Mouse (Mus musculus) neural tube, embryonic 10.5 days (tissue): ENCODE measurements around the gene AC124502.3.
A peak's percentile ranks its signal among the peaks of the same experiment; 100 is the strongest.

Experiments used
- DNase-seq: peaks from one replicate; pipeline ENCODE4 v3.0.0-alpha.2; 2017; ENCODE audit warnings: low spot score; ENCODE audit errors: extremely low spot score

The AC124502.3 gene

DNA sequence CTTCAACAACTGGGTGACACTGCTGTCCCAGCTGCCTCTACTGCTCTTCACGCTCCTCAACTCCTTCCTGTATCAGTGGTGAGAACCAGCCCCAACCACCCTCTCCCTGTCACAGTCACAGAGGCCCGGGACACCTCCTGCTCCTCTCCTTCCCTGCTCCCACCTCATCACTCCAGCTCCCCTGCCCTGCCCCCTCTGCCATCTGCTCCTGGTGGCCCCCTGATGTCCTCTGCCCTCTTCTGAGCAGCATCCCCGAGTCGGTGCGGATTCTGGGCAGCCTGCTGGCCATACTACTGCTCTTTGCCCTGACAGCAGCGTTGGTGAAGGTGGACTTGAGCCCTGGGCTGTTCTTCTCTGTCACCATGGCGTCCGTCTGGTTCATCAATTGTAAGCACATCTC is 12.6 kb upstream of the AC124502.3 start:
- DNase-seq, result no peak

DNA sequence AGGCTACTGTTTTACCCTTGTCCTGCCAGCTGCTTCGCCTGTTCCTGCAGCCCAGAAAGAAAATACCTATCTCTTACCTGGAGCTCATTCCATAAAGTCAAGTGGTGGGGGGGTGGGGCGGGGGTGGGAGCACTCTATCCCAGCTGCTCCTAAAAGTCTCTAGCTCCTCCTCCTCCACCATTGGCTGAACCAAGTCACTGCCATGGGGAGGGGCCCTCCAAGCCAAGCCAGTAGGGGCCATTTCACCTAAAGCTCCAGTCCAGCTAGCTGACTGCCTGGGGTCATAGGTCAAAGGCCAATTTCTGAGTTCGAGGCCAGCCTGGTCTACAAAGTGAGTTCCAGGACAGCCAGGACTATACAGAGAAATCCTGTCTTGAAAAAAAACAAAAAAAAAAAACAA is 6.0 kb upstream of the AC124502.3 start:
- no peak for DNase-seq

DNA sequence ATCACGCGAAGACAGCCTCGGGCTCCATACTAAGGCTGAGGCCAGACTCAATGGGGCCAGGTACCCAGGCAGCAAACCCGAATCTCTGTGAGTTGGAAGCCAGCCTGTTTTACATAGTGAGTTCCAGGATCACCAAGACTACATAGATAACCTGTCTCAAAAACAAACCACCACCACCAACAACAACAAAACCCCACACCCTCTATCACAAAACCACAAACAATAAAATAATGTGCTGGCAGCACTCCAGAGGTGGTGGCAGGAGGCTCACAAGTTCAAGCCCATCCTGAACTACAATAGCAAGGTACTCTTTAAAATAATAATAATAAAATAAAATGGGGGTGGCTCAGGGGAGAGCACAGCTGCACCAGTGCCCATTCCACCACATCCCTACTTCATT is 2.1 kb upstream of the AC124502.3 start:
- no peak for DNase-seq

DNA sequence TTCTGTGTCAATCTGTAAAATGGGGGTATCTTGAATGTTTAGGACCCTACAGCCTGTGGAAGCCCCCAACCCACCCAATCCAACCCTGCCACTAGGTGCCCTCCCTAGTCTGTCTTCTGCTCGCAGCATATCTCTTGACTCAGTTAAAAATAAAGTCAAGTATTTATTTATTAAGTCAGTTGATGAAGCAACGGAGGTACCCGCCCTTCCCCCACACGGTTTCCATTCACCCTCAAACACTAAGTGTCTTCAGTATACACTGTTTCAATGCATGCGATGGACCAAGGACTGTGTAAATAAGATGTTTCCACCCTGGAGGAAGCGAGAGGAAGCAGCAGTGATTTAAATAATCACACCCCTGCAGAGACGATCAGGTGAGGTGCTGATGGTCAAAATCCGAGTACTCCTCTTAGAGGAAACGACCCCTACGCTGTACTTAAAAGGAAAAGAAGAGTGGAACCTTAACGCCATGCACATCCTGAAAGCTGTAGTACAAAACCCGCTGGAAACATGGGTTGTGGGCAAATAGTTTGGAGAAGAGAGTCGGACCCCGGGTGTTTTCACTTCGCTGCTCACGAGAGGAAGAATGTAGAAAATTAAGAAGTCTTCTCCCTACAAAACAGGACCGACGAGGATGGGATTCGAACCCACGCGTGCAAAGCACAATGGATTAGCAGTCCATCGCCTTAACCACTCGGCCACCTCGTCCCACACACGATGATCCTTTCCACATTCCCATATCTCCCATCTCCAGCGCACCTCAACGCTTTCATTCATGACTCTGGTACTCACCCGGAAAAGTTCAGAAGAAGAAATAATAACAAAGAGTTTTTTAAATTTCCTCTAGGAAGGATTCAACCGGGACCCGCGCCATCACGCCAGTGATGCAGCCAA is 766 bp upstream of the AC124502.3 start:
- DNase-seq, result peak; percentile 94

DNA sequence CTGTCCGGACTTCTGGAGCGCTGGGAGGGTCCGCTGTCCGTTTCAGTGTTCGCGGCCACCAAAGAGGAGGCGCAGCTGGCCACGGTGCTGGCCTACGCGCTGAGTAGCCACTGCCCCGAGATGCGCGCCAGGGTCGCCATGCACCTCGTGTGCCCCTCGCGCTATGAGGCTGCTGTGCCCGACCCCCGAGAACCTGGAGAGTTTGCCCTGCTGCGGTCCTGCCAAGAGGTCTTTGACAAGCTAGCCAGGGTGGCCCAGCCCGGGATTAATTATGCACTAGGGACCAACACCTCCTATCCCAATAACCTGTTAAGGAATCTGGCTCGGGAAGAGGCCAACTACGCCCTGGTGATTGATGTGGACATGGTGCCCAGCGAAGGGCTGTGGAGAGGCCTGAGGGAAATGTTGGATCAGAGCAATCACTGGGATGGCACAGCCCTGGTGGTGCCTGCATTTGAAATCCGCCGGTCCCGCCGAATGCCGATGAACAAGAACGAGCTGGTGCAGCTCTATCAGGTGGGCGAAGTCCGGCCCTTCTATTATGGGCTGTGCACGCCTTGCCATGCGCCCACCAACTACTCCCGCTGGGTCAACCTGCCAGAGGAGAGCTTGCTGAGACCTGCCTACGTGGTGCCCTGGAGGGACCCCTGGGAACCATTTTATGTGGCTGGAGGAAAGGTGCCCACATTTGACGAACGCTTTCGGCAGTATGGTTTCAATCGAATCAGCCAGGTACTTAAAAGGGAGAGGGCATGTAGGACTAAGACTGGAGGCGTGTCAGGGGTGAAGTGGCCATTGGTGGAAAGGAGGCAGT is 817 bp downstream of the AC124502.3 start:
- no peak for DNase-seq

DNA sequence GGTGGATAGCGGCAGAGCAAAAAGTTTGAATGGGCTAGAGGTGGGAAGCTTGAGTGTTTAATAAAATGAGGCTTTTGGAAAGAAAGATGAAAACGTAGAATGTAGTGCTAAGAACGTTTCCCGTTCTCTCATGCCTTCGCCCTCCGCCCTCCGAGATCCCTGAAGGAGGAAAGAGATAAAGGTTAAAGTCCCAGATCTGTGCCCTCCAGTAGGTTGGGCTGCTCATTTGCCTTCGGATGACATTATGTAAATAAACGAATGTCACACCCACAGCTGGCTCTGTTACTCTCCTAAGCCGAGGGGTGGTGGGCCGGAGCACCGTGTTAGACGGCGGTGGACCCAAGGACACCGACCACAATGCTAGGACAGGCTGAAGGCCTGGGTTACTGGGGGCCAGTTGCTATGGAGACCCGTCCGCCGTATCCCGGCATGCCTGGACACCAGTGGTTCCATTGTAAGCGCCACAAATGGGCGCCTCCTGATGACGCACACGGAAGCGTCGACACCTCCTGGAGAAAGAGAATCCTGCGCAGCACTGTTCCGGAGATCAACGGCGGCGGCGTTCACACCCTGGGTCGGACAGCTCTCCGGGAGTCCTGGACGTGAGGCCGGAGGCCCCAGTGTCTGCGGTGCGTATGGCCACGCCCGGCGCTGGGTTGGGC is 2.3 kb downstream of the AC124502.3 start, which contains the start of gene Brms1:
Gene Brms1 (plus strand): TSS at position 493 of the 662 bp plus-strand sequence.
- DNase-seq, result peak; percentile 94

DNA sequence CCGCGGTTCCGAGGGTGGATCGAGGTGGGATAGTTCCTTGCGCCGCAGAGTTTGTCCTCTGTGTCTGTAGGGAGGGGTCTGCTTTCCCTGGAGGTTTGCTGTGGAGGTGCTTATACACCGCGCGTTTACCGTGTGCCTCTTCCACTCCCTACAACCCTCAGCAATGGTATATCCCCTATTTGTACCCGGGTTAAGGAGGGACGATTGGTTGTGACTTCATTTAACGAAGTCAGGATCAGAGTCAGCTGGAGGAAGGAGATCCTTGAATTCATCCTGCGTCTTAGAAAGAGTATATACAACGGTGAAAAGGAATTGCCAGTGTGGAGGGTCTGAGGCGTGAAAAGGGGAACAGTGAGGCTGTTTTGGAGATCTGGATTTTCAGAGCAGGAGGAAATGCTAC is 2.9 kb downstream of the AC124502.3 start:
- no peak for DNase-seq

DNA sequence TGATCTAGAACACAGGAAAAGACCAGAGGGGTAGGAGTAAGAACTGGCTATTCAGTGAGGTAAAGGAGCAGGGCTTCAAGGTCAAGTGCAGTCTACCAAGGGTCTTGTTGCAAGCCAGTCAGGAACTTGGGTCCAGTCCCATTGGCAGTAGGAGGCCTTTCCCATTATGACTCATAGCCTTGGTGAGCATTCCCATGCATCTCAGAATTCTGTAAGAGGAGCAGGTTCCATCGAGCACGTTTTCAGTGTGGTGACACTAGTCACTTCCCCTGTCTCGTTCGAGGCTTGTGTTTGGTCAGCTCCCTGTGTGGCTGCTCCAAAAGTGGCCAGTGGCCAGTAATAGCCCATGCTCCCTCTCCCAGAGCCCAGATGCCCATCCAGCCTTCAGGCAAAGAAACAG is 6.8 kb downstream of the AC124502.3 start:
- no peak for DNase-seq

DNA sequence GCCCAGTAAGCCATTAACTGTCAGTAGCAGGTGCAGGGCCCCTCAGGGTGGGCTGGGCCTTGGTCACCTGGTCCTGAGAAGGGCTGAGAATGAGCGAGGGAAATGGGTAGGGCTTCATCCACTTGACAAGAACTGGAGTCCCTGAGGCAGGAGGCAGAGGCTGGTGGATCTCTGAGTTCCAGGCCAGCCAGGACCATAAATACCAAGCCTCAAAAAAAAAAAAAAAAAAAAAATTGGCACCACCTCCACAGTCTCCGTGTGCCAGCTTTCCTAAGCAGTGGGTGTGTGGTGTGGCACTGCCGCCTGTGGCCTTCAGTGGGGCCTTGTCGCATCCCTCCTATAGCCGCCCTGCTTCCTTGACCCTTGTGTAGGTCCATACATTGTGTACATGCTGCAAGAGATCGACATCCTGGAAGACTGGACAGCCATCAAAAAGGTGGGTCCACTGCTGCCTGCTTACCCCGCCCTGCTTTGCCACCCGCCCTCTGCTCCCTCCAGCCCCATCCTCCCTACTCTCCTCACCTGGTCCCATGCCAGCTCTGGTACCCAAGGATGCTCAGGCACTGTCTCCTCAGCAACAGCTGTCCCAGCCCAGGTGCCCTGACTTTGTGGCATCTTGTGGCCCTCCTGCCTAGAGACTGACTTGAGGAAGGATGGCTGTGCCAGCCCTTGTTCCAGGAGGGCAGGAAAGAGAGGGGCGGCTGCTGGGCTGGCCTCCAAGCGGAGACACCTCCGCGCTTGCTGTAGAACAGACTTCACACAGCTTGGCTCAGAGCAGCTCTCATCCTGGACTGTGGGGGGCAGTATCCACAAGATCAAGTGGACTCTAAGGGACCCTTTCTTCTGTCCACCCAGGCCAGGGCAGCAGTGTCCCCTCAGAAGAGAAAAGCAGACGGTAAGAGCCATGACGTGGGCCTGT is 9.7 kb downstream of the AC124502.3 start:
- no peak for DNase-seq

DNA sequence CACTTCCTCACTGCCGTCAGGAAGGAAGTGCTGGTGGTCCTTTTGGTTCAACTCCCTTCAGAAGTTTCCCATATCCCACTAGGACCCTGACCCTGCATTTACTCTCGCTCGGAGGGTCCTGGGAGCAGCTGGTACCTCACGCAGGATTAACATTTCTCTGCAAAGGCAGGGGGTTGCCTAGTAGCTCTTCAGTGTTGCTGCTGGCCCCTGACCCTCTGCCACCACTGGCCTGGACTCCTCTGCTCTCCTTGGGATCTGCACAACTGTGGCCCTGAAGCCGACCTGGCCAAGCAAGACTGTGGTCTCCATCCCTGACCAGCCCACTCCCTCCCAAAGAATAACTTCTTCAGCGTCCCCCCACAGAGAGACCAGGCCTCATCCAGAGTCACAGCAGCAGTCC is 10.6 kb downstream of the AC124502.3 start:
- peak; percentile 10 for DNase-seq

DNA sequence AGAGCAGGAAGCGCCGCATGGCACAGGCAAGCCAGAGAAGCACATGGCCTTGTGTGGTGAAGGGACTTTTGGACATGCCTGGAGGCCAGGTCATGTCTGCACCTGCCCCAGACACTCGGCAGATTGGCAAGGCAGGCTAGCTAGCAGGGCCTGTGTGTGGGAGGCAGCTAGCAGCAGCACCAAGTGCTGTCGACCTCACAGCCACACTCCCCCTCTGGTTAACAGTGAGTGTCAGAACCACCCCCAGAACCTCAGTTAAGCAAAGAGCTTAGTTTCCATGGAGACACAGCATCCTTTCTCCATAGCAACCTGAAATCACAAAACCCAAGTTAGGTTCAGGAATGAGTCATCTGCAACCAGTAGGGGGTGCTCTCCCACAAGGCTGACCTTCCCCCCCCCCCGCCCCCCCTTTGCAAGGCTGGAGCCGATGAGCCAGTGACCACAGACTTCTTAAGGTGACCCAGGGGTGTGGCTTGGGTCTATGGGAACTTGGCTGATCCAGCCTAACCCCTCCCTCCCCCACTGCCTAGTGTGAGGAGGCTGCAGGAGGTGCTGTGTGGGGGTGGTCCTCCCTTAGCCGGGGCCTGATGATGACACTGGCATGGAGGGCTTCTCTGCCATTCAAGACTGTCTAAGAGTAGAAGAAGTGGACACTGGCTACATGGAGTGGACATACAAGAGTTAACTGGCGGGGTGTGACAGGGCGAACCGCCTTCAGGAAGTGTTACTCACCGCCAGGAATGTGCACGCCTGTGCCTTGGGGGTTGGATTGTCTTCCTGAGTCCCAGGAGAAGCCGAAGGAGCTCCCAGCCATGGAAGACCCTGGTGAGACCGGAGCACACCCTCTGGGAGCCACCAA is 11.6 kb downstream of the AC124502.3 start, which contains the start of gene Rin1:
Gene Rin1 (plus strand): TSS at position 435 of the 859 bp plus-strand sequence.
- DNase-seq, result peak; percentile 60

DNA sequence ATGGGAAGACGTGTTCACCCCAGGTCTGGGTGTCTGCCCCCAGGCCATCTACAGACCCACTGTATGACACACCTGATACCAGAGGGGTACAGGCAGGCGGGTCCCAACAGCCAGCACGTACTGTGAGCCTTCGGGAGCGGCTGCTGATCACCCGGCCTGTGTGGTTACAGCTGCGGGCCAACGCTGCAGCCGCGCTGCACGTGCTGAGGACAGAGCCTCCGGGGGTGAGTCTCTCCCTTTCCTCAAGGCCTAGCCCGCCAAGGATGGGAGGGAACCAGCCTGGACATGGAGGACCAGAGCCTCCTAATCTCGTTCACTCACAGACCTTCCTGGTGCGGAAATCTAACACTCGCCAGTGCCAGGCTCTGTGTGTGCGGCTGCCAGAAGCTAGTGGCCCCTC is 12.3 kb downstream of the AC124502.3 start:
- peak; percentile 34 for DNase-seq

DNA sequence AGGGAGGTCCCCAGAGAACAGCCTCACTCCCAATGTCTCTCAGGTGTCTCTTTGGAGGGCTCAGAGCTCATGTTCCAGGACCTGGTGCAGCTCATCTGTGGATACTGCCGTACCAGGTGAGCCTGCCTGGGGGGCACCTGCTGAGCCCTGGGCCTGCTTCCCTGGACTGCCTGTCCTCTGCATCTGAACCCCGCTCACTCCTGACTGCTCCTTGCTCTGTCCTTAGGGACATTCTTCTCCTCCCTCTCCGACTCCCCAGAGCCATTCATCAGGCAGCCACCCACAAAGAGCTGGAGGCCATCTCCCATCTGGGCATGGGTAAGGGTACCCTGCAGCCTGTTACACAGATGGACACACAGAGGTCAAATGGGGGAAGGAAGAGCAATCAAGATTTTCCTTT is 12.8 kb downstream of the AC124502.3 start:
- no peak for DNase-seq

DNA sequence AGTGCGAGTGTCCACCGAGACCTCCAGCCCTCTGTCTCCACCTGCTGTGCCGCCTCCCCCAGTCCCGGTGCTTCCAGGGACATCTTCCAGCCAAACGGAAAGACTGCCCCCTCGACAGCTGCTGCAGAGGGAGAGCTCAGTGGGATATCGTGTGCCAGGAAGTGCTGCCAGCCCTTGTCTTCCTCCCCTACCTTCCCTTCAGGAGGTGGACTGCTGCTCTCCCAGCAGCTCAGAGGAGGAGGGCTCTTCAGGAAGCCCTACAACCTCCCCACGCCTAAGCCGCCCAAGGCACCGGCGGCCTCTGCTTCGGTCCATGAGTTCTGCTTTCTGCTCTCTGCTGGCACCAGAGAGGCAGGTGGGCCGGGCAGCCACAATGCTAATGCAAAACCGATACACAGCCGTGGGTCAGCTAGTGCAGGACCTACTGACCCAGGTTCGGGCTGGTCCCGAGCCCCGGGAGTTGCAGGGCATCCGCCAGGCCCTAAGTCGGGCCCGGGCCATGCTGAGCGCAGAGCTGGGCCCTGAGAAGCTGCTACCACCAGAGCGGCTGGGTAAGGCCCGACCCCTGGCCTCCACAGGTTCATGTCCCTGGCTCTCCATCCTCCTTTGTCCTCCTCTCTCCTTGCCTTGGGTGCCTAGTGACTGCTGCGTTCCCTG is 13.6 kb downstream of the AC124502.3 start:
- DNase-seq, result peak; percentile 16

DNA sequence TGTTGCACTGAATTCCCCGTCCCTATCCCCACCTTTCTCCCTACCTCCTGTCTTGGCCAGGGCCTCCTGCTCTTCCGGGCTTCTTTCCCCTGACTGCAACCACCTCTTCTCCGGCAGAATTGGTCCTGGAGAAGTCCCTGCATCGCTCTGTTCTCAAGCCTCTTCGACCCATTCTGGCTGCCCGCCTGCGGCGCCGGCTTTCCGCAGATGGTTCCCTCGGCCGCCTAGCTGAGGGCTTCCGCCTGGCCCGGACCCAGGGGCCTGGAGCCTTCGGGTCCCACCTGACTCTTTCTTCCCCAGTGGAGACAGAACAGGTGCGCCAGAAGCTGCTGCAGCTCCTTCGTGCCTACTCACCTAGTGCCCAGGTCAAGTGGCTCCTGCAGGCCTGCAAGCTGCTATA is 14.2 kb downstream of the AC124502.3 start:
- peak; percentile 14 for DNase-seq

DNA sequence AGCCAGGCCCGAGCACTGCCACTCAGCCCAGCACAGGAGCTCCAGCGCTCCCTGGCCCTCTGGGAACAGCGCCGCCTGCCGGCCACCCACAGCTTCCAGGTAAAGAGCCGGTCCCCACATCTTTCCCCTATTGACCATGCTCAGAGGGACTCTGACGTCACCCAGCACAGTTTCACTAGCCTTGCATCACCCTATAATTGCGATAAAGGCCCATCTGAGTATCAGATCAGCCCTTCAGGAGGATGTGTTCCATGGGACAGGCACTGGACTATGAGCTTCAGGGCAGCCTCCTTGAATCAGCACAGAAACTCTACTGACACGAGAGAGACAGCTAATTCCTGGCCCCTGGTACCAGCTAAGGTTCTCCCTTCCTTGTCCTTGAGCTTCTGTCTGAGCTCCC is 15.2 kb downstream of the AC124502.3 start:
- peak; percentile 74 for DNase-seq

DNA sequence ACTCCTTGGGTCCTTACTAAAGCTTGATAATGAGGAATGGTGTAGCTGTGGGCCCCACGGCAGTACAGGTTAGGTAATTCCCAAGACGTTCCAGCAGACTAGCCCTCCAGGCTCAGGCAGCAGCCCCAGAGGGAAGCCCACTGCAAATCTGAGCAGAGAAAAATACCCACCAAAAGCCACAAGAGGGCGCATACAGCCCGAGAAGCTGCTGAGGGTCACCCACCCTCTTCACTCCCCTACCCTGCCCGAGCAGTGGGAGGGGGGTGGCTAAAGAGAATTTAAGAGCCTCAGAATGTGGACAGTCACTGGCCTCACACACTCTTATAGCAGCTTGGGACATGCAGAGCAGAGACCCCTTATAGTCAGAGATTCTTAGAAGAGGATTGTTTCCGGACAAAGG is 17.6 kb downstream of the AC124502.3 start:
- peak; percentile 71 for DNase-seq

DNA sequence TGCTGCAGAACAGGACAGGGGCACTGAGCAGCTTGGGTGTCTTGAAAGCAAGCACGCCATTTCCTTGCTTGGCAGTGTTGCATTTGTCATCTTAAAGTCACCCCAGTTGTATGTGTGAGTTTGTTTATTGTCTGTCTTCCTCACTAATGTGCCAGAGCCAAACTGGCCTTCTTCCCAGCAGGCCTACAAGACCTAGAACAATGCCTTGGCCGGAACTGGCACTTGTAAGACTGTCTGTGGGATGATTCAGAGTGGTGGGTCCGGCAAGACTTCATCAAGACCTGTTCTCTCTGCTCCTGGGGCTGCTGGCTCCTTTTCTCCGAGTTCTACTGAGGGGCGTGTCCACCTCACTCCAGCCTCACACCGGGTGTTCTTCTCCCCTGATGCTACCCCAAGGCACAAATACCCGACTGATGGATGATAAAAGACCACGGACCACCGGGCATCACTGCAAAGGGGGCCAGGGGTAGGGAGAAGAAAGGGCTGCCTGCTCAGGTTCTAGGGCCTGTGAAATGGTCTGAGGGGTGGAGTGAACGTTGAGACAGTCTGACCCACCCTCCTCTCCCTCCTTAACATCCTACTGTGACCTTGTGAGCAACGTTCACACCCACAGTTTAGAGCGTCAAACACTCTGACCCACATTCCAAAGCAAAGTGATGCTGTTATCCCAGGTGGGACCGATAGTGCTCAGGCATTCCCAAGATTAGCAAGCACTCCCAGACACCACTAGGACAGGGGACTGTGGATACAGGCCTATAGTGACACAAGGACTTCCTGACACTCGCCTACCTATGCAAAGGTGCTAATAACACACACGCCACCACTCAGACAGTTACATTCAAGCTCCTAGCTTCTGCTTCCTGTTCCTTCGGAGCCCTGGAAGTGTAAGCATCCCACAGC is 19.4 kb downstream of the AC124502.3 start:
- no peak for DNase-seq
